Mouse (Mus musculus) megakaryocyte, embryonic 14.5 days (primary cell): ENCODE results near the gene Pde2a.

Experiments
- FLI1 ChIP-seq: IDR thresholded peaks from 2 replicates; pipeline ENCODE4 v1.6.1; 2012; ENCODE audit warnings: low read length, inconsistent platforms, mixed read lengths
- GATA1 ChIP-seq: IDR thresholded peaks from 3 replicates; pipeline ENCODE4 v1.6.1; 2012; ENCODE audit warnings: mixed read lengths, low read length, inconsistent platforms, borderline replicate concordance

- TF ChIP-seq GATA1 = peak; percentile 84; the same call in 2 of the 3 replicates
- no peak for TF ChIP-seq FLI1
Measured at GRCm38 (mm10) chr7:101389256-101389655, 32.2 kb upstream of the Pde2a start.
